Mouse (Mus musculus) limb, embryonic 13.5 days (tissue): ENCODE data around the gene Gprc5c. TPM values are rescaled to one million over a fixed set of nuclear protein-coding genes. Genes with fewer than 3 reads are reported as not detected.

Experiments used
- ATAC-seq: fragments of 200-750 bp; cut with Nextera tagmentation; 2 replicates; pipeline ENCODE4 v1.8.0; 2017; ENCODE audit warnings: low read depth, moderate number of reproducible peaks, moderate TSS enrichment; ENCODE audit not compliant: low FRiP score
- H3K27ac ChIP-seq: fragments of 300-500 bp; sonication (generic); 2 replicates; pipeline ENCODE4 v1.5.1; 2015; ENCODE audit warnings: inconsistent platforms, mild to moderate bottlenecking, moderate library complexity
- H3K27me3 ChIP-seq: fragments of 300-500 bp; sonication (generic); 2 replicates; pipeline ENCODE4 v1.6.1; 2015; ENCODE audit warnings: mild to moderate bottlenecking, inconsistent platforms
- H3K36me3 ChIP-seq: fragments of 300-500 bp; sonication (generic); 2 replicates; pipeline ENCODE4 v1.6.1; 2015; ENCODE audit warnings: inconsistent platforms, mild to moderate bottlenecking, moderate library complexity
- H3K4me1 ChIP-seq: fragments of 300-500 bp; sonication (generic); 2 replicates; pipeline ENCODE4 v1.6.1; 2015; ENCODE audit warnings: inconsistent platforms
- H3K4me2 ChIP-seq: fragments of 300-500 bp; sonication (generic); replicated peaks from 2 replicates; pipeline ENCODE4 v1.6.1; 2015; ENCODE audit warnings: inconsistent platforms, mild to moderate bottlenecking, moderate library complexity
- H3K4me3 ChIP-seq: fragments of 300-500 bp; sonication (generic); 2 replicates; pipeline ENCODE4 v1.5.1; 2015; ENCODE audit warnings: moderate library complexity, mild to moderate bottlenecking, inconsistent platforms
- H3K9ac ChIP-seq: fragments of 300-500 bp; sonication (generic); 2 replicates; pipeline ENCODE4 v1.6.1; 2015; ENCODE audit warnings: mild to moderate bottlenecking, inconsistent platforms
- H3K9me3 ChIP-seq: fragments of 300-500 bp; sonication (generic); 2 replicates; pipeline ENCODE4 v1.6.1; 2016; ENCODE audit warnings: inconsistent platforms
- WGBS: fragments of 180-500 bp; shearing (Covaris S2); methylation state at CpG from one replicate; pipeline ENCODE4 v1.1.7; 2015; 5-methylcytosine and 5-hydroxymethylcytosine counted together
- polyA plus RNA-seq: library from polyadenylated mRNA; unstranded; fragments of >200 nt; fragmentation: Nextera tagmentation; extraction: Ambion mirVana; gene quantifications from 2 replicates; pipeline ENCODE4 v1.2.1, GENCODE M21; 2015

Gprc5c gene
- 56.2 and 60.0 TPM in 2 replicates for polyA plus RNA-seq

DNA sequence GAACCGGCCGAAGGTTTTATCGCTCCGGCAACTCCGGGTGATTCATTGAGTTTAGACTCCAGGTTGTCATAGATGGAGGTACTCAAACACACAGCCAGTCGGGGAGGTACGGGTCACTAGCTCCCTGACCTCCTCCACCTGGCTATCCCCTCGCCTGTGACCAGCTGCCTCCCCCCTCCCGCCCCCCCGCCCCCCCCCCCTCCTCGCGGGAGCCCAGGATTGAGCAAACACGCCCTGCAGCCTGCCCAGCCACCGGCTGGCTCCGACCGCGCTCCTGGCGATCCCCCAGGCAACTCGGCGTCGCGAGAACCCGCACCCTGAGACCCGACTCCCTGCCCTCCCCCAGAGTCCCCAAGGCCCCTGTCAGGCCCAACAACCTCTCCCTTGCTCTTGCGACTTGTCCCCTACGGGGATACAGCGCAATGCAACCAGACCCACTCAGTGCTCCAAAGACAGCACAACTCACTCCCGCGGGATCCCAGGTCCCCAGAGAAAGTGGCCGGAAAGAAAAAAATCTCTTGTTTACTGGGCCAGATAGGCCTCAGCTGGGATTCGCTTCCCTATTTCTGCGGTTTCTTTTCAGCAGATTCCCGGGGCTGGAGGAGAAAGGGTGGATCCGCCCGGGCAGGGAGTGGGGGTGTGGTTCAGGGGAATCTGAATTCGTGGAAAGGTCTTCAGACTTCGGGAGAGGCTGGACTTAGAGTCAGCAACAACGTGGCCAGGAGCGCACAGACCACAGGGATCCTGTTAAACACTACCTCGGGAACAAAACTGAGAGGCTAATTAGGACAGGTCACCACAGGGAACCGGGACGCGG is at the start of gene Gprc5c:
Gene Gprc5c (plus strand): TSS at position 701 of the 817 bp plus-strand sequence.
- no peak for ATAC-seq
- H3K27ac ChIP-seq, result peak within 1 kb of the TSS; percentile 97
- 0 out of 2 replicates have a peak, but pooled peaks cover 8% of the 10 kb centered on the region for H3K36me3 ChIP-seq
- peaks cover 48% of the 10 kb centered on the region for H3K4me1 ChIP-seq
- no peaks in the 10 kb centered on the region; the same call in 1 of the 2 replicates for H3K27me3 ChIP-seq
- peak within 1 kb of the TSS; percentile 91 for H3K9ac ChIP-seq
- no peaks in the 10 kb centered on the region for H3K9me3 ChIP-seq
- peak within 1 kb of the TSS; percentile 95 for H3K4me2 ChIP-seq
- H3K4me3 ChIP-seq, result peak within 1 kb of the TSS; percentile 82
- under 1% methylated on average over 34 of the region's 43 CpGs for WGBS

GRCm38 (mm10) chr11:114801906-114802305 is 49.0 kb upstream of the Gprc5c start:
- H3K4me2 ChIP-seq, result no peak overlapping the region
- no peak overlapping the region for H3K27ac ChIP-seq
- 0 out of 2 replicates have a peak, but pooled peaks cover 2% of the 10 kb centered on the region for H3K27me3 ChIP-seq
- H3K4me3 ChIP-seq, result no peak overlapping the region
- H3K4me1 ChIP-seq, result peaks cover 9% of the 10 kb centered on the region; the same call in 1 of the 2 replicates
- WGBS, result 88% methylated on average over 1 of the region's 1 CpGs
- ATAC-seq, result no peak
- H3K36me3 ChIP-seq, result no peaks in the 10 kb centered on the region
- no peaks in the 10 kb centered on the region for H3K9me3 ChIP-seq
- no peak overlapping the region for H3K9ac ChIP-seq

DNA sequence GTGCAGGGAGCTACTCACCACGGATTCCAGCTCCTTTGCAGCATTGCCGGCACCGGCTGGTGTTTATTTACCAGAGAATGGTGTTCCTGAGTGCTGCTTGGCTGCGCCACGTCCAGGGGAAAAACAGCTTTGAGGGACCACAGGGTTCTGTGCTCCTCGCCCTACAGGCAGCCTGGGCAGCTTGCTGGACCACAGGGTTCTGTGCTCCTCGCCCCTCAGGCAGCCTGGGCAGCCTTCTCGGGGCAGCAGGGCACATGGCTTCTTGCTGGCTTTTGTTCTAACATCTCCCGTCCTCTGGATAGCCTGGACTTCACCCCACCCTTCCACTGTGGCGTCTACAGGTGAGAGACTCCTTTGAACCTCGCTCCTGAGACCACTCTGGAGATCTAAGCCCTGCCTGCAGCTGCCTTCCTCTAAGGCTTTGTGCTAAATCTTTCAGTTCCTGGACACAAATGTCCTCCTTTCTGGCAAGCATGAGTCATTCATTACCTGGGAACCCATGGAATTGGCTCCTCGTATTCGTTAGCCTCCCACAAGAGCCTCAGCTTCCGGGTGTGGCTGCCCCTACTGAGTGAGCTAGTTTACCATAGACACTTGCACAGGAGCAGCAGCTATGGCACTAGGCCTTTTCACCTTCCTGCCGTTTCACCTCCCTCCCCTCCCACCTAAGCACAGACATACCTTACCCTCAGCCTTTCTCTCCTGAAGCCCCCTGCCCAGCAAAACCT is 48.2 kb upstream of the Gprc5c start:
- no peak overlapping the region; the same call in 1 of the 2 replicates for H3K27ac ChIP-seq
- no peak overlapping the region for H3K4me2 ChIP-seq
- ATAC-seq, result no peak
- H3K4me1 ChIP-seq, result peaks cover 14% of the 10 kb centered on the region
- whole genome bisulfite sequencing, result 49% methylated on average over 15 of the region's 15 CpGs
- H3K9me3 ChIP-seq, result no peaks in the 10 kb centered on the region
- H3K9ac ChIP-seq, result no peak overlapping the region
- H3K4me3 ChIP-seq, result no peak overlapping the region
- H3K27me3 ChIP-seq, result 0 out of 2 replicates have a peak, but pooled peaks cover 2% of the 10 kb centered on the region
- no peaks in the 10 kb centered on the region for H3K36me3 ChIP-seq

GRCm38 (mm10) chr11:114803990-114804389 is 47.0 kb upstream of the Gprc5c start:
- 56% methylated on average over 8 of the region's 8 CpGs for WGBS

DNA sequence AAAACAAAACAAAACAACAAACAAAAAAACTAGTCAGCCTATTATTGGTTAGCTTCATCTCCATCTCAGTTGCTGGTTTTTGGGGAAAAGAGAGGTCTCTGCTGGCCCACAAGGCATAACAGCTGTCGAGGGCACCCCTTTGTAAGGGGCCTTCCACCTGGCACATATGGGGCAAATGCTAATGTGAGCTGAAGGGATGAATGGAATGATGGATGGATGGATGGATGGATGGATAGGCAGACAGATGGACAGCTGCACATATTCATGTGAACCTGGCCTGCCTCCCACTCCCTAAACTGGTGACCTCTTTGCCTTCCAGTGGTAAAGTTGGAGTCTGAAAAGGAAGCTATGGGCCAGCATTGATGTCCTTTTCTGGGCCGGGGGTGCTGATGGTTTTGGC is 43.9 kb upstream of the Gprc5c start:
- no peaks in the 10 kb centered on the region for H3K27me3 ChIP-seq
- WGBS, result 75% methylated on average over 2 of the region's 2 CpGs

More at GRCm38 (mm10) chr11:114803990-114804389, 47.0 kb upstream of the Gprc5c start:
- no peak overlapping the region for H3K4me2 ChIP-seq
- H3K9me3 ChIP-seq, result no peaks in the 10 kb centered on the region
- no peak overlapping the region for H3K27ac ChIP-seq
- H3K4me1 ChIP-seq, result peaks cover 22% of the 10 kb centered on the region
- ATAC-seq, result no peak
- H3K36me3 ChIP-seq, result no peaks in the 10 kb centered on the region
- no peaks in the 10 kb centered on the region for H3K27me3 ChIP-seq
- no peak overlapping the region for H3K9ac ChIP-seq
- no peak overlapping the region for H3K4me3 ChIP-seq

GRCm38 (mm10) chr11:114807686-114808427 is 43.1 kb upstream of the Gprc5c start:
- whole genome bisulfite sequencing, result 33% methylated on average over 14 of the region's 14 CpGs
- peaks cover 30% of the 10 kb centered on the region for H3K4me1 ChIP-seq
- no peak overlapping the region for H3K4me2 ChIP-seq
- H3K9me3 ChIP-seq, result no peaks in the 10 kb centered on the region
- ATAC-seq, result no peak
- no peak overlapping the region for H3K9ac ChIP-seq
- no peak overlapping the region for H3K27ac ChIP-seq
- no peak overlapping the region for H3K4me3 ChIP-seq
- no peaks in the 10 kb centered on the region for H3K27me3 ChIP-seq
- no peaks in the 10 kb centered on the region for H3K36me3 ChIP-seq

More for the DNA sequence above, 43.9 kb upstream of the Gprc5c start:
- Histone ChIP-seq H3K9ac (no peak overlapping the region), H3K4me3 (no peak overlapping the region), H3K4me2 (no peak overlapping the region), H3K4me1 (peaks cover 33% of the 10 kb centered on the region), H3K36me3 (no peaks in the 10 kb centered on the region), H3K9me3 (no peaks in the 10 kb centered on the region), H3K27ac (no peak overlapping the region)
- ATAC-seq, result no peak

DNA sequence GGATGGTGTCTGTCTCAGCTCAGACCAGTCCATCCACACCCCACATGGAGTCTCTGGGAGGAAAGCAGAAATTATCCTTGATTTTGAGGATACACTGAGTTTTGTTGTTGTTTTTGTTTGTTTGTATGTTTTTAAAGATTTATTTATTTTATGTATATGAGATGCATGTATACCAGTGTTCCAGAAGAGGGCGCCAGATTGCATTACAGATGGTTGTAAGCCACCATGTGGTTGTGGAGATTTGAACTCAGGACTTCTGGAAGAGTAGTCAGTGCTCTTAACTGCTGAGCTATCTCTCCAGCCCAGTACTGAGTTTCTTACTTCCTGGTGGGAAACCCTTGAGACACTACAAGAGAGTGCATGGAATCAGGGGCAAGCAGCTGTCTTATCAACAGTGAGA is 41.6 kb upstream of the Gprc5c start:
- Histone ChIP-seq H3K27ac (no peak overlapping the region), H3K4me3 (no peak overlapping the region), H3K36me3 (no peaks in the 10 kb centered on the region), H3K4me1 (peaks cover 27% of the 10 kb centered on the region), H3K4me2 (no peak overlapping the region), H3K9ac (no peak overlapping the region), H3K9me3 (no peaks in the 10 kb centered on the region), H3K27me3 (no peaks in the 10 kb centered on the region)
- WGBS, result 80% methylated on average over 1 of the region's 1 CpGs
- no peak for ATAC-seq

- peak overlapping the region; percentile 40; the same call in 1 of the 2 replicates for H3K27ac ChIP-seq
- H3K4me1 ChIP-seq, result peaks cover 34% of the 10 kb centered on the region
- no peaks in the 10 kb centered on the region for H3K9me3 ChIP-seq
- H3K36me3 ChIP-seq, result no peaks in the 10 kb centered on the region
- WGBS, result 8% methylated on average over 4 of the region's 4 CpGs
- no peaks in the 10 kb centered on the region for H3K27me3 ChIP-seq
- no peak overlapping the region for H3K9ac ChIP-seq
- H3K4me2 ChIP-seq, result no peak overlapping the region
- no peak overlapping the region for H3K4me3 ChIP-seq
- ATAC-seq, result no peak
Observed at GRCm38 (mm10) chr11:114810344-114810743, 40.6 kb upstream of the Gprc5c start.

DNA sequence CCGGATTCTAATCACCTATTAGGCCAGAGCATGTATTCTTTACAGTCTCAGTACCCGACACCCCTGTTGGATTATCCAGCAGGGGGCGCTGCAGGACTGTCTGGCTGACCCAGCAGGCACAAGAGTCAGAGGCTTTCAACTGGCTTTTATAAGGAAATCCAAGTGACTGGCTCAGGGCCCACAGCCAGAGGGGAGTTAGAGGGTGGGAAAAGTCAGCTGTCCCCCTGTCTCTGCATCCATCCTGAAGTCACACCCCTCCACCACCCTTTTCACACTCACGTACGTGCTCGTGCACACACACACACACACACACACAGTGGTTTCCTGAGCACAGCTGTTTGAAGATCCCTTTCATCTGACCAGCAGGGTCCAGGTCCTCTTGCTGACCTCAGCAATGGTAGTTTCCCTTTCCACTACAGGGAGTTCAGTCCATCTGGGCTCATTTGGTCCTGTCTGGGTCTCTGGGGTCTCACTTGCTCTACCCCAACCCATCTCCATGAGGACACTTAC is 38.2 kb upstream of the Gprc5c start:
- H3K4me2 ChIP-seq, result no peak overlapping the region
- H3K4me3 ChIP-seq, result no peak overlapping the region
- H3K27ac ChIP-seq, result no peak overlapping the region
- ATAC-seq, result peak; percentile 55; the same call in 1 of the 2 replicates
- no peaks in the 10 kb centered on the region for H3K9me3 ChIP-seq
- H3K4me1 ChIP-seq, result peaks cover 29% of the 10 kb centered on the region
- 11% methylated on average over 6 of the region's 6 CpGs for WGBS
- H3K9ac ChIP-seq, result no peak overlapping the region
- H3K36me3 ChIP-seq, result no peaks in the 10 kb centered on the region
- no peaks in the 10 kb centered on the region for H3K27me3 ChIP-seq

GRCm38 (mm10) chr11:114814873-114815592 is 35.9 kb upstream of the Gprc5c start:
- no peak overlapping the region for H3K9ac ChIP-seq
- ATAC-seq, result peak; percentile 17; the same call in 1 of the 2 replicates
- peaks cover 30% of the 10 kb centered on the region for H3K4me1 ChIP-seq
- H3K27me3 ChIP-seq, result no peaks in the 10 kb centered on the region
- no peak overlapping the region for H3K27ac ChIP-seq
- 68% methylated on average over 11 of the region's 11 CpGs for WGBS
- no peak overlapping the region for H3K4me2 ChIP-seq
- no peaks in the 10 kb centered on the region for H3K9me3 ChIP-seq
- H3K36me3 ChIP-seq, result no peaks in the 10 kb centered on the region
- no peak overlapping the region for H3K4me3 ChIP-seq

DNA sequence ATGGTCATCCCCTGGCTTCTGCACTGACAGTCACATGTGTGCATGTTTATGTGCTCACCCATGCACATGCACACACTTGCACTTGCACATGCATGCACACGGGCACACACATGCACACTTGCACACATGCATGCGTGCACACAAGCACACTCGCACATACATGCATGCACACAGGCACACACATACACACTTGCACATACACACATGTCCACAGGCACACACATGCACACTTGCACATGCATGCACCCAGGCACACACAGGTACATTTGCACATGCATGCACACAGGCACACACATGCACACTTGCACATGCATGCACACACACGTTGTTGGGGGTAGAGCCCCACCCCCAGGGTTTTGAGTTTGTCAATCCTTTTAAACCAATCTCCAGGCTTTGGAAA is 34.0 kb upstream of the Gprc5c start:
- Histone ChIP-seq H3K4me3 (no peak overlapping the region), H3K4me2 (no peak overlapping the region), H3K27ac (no peak overlapping the region), H3K9ac (no peak overlapping the region), H3K9me3 (no peaks in the 10 kb centered on the region), H3K36me3 (no peaks in the 10 kb centered on the region), H3K4me1 (peaks cover 33% of the 10 kb centered on the region), H3K27me3 (no peaks in the 10 kb centered on the region)
- 87% methylated on average over 4 of the region's 4 CpGs for WGBS
- ATAC-seq, result no peak
